Mouse (Mus musculus) thymus, postnatal 0 days (tissue): ENCODE measurements around the gene Tmem185b. TPM values are rescaled to one million over a fixed set of nuclear protein-coding genes. Genes with fewer than 3 reads are reported as not detected.

Source experiments
- DNase-seq: peaks from one replicate; pipeline ENCODE4 v3.0.0-alpha.2; 2015; ENCODE audit warnings: low spot score
- polyA plus RNA-seq: library from polyadenylated mRNA; unstranded; fragments of >200 nt; fragmentation: Nextera tagmentation; extraction: Ambion mirVana; gene quantifications from 2 replicates; pipeline ENCODE4 v1.2.1, GENCODE M21; 2015

The Tmem185b gene
- 26.8 and 29.2 TPM in 2 replicates for polyA plus RNA-seq

GRCm38 (mm10) chr1:119525689-119526591, at the start of gene Tmem185b:
Gene Tmem185b (plus strand): TSS chr1:119526160.
- DNase-seq = peak; percentile 85

GRCm38 (mm10) chr1:119476905-119477353, 49.0 kb upstream of the Tmem185b start:
- peak; percentile 67 for DNase-seq

DNA sequence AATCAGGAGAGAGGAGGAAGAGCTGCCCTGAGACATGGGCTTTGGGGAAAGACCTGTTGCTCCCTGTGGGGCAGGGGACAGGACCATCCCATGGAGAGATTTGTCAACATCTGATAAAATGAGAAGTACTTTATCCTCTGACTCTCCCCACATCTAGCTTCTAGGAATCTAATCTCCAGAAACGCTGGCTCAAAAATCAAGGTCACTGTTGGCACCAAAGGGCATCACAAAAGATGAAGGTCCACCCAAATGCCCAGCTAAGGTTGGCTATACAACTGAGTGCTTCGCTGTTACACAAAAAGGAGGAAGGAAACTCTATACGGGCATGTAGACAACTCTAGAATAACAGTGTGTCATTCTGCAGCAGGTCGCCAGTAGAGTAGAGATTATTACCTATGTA, 46.3 kb upstream of the Tmem185b start:
- no peak for DNase-seq

GRCm38 (mm10) chr1:119480678-119481077, 45.3 kb upstream of the Tmem185b start:
- DNase-seq = no peak

- no peak for DNase-seq
These were observed 44.6 kb upstream of the Tmem185b start for GRCm38 (mm10) chr1:119481205-119481932.

- peak; percentile 33 for DNase-seq
These were observed 43.1 kb upstream of the Tmem185b start for GRCm38 (mm10) chr1:119482891-119483290.

DNA sequence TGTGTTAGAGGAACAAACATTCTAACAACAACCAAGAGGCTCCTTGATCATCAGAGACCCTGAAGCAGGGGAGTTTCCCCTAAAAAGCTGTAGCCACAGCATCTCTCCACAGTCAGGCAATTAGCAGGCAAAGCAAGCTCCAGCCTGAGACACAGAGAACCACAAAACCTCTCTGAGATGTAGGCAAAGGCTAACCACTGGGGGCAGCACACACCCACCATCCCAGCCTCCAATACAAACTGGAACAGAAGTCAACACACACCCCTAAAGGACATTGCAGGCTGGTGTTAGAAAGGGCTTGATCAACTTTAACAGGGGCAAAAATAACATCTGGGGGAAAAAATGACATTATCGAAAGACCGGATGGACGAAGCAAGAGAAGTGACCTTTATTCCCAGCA, 41.5 kb upstream of the Tmem185b start:
- peak; percentile 61 for DNase-seq

DNA sequence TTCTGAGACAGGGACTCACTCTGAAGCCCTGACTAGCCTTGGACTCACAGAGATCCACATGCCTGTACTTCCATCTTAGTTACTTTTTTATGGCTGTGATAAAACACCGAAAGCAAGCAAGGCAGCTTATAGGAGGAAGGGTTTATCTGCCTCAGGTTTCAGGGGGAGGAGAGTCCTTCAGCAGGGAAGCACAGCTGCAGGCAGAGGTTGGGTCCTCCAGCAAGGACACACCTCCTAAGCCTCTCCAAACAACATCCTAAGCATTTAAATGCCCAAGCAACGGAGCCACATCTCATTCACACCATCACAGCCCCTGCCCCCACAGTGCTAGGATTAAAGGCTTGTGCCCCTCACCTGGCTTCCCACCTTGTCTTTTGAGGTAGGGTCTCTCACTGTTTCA, 40.1 kb upstream of the Tmem185b start:
- DNase-seq = no peak

GRCm38 (mm10) chr1:119487917-119488590, 37.9 kb upstream of the Tmem185b start:
- peak; percentile 68 for DNase-seq

GRCm38 (mm10) chr1:119490765-119491164, 35.2 kb upstream of the Tmem185b start:
- no peak for DNase-seq

GRCm38 (mm10) chr1:119492097-119492496, 33.9 kb upstream of the Tmem185b start:
- DNase-seq = peak; percentile 80

DNA sequence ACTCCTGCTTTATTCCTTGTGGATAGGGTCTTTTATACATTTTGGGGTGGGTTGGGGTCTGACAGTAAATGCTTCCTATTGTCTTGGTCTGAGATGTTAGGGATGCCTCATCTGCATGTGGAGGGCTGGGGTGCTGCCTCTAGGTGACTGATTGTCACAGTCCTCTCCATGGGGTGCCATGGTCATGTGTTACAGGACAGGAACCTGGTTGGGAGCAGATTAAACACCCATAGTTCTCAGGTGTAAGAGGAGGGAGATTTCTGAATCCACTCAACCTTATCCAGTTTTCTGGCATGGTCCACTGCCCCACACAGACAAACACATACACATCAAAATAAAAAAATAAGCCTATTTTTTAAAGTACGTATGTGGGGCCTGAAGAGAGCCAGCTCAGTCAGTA, 33.5 kb upstream of the Tmem185b start:
- DNase-seq = no peak

GRCm38 (mm10) chr1:119494024-119494711, 31.8 kb upstream of the Tmem185b start:
- DNase-seq = no peak

DNA sequence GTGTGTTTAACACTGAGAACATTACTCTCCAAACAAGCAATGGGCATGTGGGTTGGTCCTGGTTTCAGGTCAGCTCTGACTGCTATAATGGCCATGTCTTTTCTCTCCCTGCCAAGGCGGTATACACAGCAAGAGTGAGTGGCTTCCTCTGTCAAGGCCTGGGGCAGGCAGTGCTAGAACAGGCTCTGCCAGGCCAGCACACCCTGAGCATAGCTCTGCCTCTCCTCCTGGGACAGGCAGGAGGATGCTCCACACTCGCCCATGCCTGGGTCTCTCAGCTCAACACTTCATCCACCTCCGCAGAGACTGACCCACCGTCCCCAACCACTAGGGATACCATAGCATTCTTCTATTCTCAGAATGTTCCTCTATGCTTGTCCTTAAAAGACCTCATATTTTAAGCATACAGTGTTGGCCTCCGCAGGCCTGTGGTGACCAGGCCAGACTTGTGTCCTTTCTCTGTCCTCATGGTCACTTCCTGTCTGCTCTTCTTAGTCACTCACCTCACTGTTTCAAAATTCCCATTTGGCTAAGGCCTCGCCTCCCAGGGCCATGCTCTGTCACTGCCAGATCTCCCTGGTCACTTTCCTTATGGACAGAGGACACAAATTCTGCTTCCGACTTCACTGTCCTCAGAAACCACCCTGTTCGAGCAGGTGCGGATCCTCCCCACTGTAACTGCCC, 31.1 kb upstream of the Tmem185b start:
- no peak for DNase-seq

DNA sequence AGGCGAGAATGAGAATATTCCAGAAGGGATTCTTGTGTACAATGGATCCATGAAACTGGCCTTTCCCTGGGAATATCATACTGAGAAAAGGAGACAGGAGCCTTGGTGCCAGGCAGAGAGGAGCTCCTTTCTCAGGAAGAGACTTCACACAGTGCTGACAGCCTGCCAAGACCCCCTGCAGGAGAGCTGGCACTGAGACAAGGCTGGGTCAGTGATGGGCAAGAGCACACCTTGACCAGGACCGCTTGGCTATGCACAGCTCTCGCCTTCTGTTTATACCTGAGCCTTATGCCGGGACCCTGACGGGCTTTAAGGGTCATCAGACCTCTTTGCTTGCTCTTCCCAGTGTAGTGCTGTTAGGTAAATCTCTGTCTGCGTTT, 30.6 kb upstream of the Tmem185b start:
- DNase-seq = no peak

GRCm38 (mm10) chr1:119497346-119498004, 28.5 kb upstream of the Tmem185b start:
- DNase-seq = no peak

DNA sequence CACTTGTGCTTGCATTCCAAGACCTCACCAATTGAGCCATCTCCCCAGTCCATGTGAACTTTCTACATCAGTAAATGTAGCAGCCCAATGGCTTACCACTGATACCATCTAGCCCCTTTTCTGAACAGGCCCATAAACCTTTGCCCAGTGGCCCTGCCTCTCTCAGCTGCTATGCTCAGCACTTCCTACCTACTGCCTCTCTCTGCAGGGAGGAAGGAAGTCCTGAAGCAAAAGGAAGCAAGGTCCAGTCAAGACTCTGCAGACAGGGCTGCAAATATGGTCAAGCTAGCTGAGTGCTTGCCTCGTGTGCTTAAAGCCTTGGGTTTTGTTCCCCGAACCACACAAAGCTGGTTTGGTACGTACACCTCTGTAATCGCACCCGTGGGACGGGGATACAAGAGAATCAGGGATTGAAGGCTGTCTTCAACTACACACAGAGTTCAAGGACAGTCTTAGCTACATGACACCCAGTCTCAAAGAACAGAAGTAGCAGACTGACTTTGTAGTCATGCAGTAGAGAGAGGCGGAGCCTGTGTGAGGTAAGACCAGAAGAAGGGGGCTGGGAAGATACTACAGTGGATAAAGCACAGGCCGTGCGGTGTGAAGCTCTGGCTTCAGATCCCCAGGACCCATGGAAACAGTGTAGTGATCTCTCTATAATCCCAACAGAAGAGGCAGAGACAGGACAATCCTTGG, 27.3 kb upstream of the Tmem185b start:
- DNase-seq = no peak

GRCm38 (mm10) chr1:119499456-119499855, 26.5 kb upstream of the Tmem185b start:
- no peak for DNase-seq

DNA sequence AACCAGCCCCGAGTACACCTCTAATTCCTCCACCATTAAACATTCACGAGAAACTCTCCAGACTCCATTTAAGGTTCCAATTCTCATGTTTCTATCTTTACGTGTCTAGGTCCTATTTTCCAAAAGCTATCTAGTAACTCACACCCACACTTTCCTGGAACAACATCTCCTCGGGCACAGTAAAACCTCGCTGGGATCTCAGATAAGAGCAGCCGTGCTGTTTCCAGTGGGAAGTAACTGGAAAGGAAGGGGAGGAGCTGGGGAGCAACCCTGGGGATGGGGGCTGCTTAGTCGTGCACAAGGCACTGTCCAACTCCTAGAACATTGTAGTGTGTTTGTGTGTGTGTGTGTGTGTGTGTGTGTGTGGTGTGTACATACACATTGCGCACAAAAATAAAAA, 24.1 kb upstream of the Tmem185b start:
- DNase-seq = no peak
